Mouse (Mus musculus): ENCODE data around the gene Polr1c. TPM values are rescaled to one million over a fixed set of nuclear protein-coding genes. Genes with fewer than 3 reads are reported as not detected.
A peak's percentile ranks its signal among the peaks of the same experiment; 100 is the strongest.

Gene Polr1c
- total and polyA plus RNA-seq, 2 experiments from 2014 or later, result 51.1 to 57.6 TPM

DNA sequence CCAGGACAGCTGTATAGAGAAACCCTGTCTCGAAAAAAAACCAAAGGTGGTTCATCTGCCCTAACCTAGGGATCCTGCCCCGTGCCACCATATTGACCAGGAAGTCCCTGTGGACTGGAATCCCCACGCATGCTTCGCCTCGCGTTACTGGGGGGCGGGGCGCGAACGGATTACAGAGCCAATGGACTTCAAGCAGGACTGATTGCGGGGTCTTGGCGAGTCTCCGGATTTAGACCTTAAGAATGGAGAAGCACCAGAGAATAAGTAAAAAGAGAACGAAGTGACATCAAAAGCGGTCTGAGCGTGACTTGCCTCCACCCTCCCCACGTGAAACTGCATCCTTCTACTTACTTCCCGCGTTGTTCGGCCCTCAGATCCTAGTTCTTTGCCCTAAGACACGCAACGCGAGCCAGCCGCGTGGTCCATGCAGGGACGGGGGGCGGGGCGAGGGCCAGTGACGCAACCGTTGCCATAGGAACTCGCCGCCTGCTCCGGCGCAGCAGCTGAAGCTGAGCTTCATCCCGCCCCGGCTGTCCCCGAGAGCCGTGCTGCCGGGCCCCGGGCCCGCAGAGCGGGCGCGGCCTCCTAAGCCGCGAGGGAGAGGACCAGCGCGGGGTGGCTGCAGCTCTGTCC, 5.7 kb upstream of the Polr1c start, which contains the start of gene Lrrc73:
Lrrc73 (plus strand) TSS at position 80 of the 633 bp plus-strand sequence.
- TF ChIP-seq CTCF (IDR thresholded peaks at IDR 0.05; ENCODE audit: low read depth), result no peak

DNA sequence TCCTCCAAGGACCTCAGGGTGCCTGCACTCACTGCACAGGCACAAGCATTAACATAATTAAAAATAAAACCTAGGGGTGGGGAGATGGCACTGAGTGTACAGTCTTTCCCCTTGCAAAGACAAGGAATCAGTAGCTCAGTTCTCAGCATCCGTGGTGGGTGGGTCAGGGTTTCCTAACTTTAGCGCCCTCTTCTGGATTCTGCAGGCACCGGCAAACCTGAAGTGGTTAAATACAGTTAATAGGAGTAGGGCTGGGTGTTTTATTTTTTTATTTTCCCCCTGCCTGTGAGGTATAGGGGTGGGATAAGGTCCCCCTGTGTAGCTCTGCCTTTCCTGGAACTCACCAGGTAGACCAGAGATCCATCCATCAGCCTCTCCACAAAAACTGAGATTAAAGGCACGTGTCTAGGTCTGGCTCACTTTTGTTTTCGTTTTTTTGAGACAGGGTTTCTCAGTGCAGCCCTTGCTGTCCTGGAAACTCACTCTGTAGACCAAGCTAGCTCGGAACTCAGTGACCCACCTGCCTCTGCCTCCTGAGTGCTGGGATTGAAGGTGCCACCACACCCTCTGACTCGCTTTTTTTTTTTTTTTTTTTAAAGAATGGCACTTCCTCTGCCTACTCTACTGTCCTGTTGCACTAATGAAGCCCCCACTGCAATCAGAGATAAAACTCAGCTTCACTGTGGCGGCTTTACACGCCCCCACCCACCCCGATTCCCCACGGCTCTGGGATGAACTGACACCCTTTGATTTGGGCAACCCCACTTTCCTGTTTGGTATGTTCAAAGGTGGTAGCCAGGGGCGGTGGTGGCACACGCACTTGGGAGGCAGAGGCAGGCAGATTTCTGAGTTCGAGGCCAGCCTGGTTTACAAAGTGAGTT, 5.0 kb upstream of the Polr1c start:
- 57% methylated on average over 14 of the region's 14 CpGs for WGBS
- Histone ChIP-seq H3K4me2 (ENCODE audit: low read depth) (peak overlapping the region; percentile 89), H3K36me3 (ENCODE audit: insufficient read depth) (peaks cover 29% of the 10 kb centered on the region), H3K9me3 (ENCODE audit: low read length) (no peaks in the 10 kb centered on the region), H3K27ac (ENCODE audit: low read depth, low read length) (no peak overlapping the region), H3K4me1 (ENCODE audit: insufficient read depth) (peaks cover 22% of the 10 kb centered on the region), H3K4me3 (ENCODE audit: low read depth, low read length) (peak overlapping the region; percentile 74; the same call in 1 of the 2 replicates), H3K9ac (peak overlapping the region; percentile 89; the same call in 1 of the 2 replicates), H3K27me3 (ENCODE audit: insufficient read depth, low read length) (no peaks in the 10 kb centered on the region)
- DNase-seq, result peak; percentile 72
- peak; percentile 55 for TF ChIP-seq CTCF (IDR thresholded peaks at IDR 0.05; ENCODE audit: low read depth)
- no peak; the same call in 1 of the 2 replicates for ATAC-seq

More for the DNA sequence above, 5.7 kb upstream of the Polr1c start, which contains the start of gene Lrrc73:
- Histone ChIP-seq H3K9ac (peak within 1 kb of the TSS; percentile 89), H3K9me3 (ENCODE audit: low read length) (no peaks in the 10 kb centered on the region), H3K36me3 (ENCODE audit: insufficient read depth) (peaks cover 33% of the 10 kb centered on the region), H3K4me3 (ENCODE audit: low read depth, low read length) (peak within 1 kb of the TSS; percentile 74), H3K27me3 (ENCODE audit: insufficient read depth, low read length) (no peaks in the 10 kb centered on the region), H3K4me2 (ENCODE audit: low read depth) (peak within 1 kb of the TSS; percentile 89), H3K27ac (ENCODE audit: low read depth, low read length) (peak within 1 kb of the TSS; percentile 86), H3K4me1 (ENCODE audit: insufficient read depth) (peaks cover 21% of the 10 kb centered on the region)
- DNase-seq (peak; percentile 94), ATAC-seq (peak; percentile 93)
- 1% methylated on average over 43 of the region's 48 CpGs for WGBS

DNA sequence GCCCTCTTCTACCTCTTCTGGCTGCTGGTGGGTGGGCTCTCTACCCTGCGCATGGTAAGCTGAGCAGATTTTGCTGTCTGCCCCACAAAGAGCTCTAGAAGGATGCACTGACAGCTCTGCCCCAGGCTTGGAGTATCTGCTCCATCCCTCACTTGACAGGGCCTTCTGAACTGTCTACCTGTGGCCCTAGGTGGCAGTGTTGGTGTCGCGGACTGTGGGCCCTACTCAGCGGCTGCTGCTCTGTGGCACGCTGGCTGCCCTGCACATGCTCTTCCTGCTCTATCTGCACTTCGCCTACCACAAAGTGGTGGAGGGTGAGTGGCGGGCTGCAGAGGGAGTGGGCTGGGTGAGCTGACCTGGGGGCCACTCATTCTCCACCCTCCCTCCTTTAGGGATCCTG, 3.3 kb upstream of the Polr1c start:
- TF ChIP-seq CTCF (IDR thresholded peaks at IDR 0.05; ENCODE audit: low read depth), result peak; percentile 19; the same call in 1 of the 2 replicates
- H3K4me3 ChIP-seq (ENCODE audit: low read depth, low read length), result no peak overlapping the region
- peaks cover 27% of the 10 kb centered on the region for H3K36me3 ChIP-seq (ENCODE audit: insufficient read depth)
- H3K9me3 ChIP-seq (ENCODE audit: low read length), result no peaks in the 10 kb centered on the region
- DNase-seq (no peak), ATAC-seq (no peak)
- no peak overlapping the region for H3K4me2 ChIP-seq (ENCODE audit: low read depth)
- H3K9ac ChIP-seq, result no peak overlapping the region
- H3K4me1 ChIP-seq (ENCODE audit: insufficient read depth), result peaks cover 29% of the 10 kb centered on the region
- WGBS, result 86% methylated on average over 7 of the region's 7 CpGs
- H3K27ac ChIP-seq (ENCODE audit: low read depth, low read length), result no peak overlapping the region
- H3K27me3 ChIP-seq (ENCODE audit: insufficient read depth, low read length), result no peaks in the 10 kb centered on the region

DNA sequence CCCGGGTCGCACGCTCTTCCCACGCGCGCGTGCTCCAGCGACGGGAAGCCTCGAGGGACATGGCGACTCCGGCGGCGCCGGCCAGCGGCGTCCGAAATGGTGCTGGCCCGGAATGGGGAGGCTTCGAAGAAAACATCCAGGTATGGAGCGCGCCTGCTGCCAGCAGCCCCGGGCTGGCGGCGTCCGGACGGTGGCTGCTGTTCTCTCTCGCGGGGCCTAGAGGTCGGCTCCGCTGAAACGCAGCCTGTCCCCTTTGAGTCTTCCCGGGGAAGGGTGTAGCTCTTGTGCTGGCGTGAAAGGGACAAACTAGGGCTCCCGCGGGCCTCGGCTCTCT, 302 bp upstream of the Polr1c start:
- under 1% methylated on average over 37 of the region's 37 CpGs for WGBS
- Histone ChIP-seq H3K4me3 (ENCODE audit: low read depth, low read length) (peak overlapping the region; percentile 99), H3K9ac (peak overlapping the region; percentile 97), H3K27me3 (ENCODE audit: insufficient read depth, low read length) (no peaks in the 10 kb centered on the region), H3K36me3 (ENCODE audit: insufficient read depth) (peaks cover 55% of the 10 kb centered on the region), H3K4me1 (ENCODE audit: insufficient read depth) (peaks cover 16% of the 10 kb centered on the region), H3K27ac (ENCODE audit: low read depth, low read length) (peak overlapping the region; percentile 85), H3K4me2 (ENCODE audit: low read depth) (peak overlapping the region; percentile 90), H3K9me3 (ENCODE audit: low read length) (no peaks in the 10 kb centered on the region)
- no peak for DNase-seq
- no peak for TF ChIP-seq CTCF (IDR thresholded peaks at IDR 0.05; ENCODE audit: low read depth)
- ATAC-seq, result peak; percentile 43

DNA sequence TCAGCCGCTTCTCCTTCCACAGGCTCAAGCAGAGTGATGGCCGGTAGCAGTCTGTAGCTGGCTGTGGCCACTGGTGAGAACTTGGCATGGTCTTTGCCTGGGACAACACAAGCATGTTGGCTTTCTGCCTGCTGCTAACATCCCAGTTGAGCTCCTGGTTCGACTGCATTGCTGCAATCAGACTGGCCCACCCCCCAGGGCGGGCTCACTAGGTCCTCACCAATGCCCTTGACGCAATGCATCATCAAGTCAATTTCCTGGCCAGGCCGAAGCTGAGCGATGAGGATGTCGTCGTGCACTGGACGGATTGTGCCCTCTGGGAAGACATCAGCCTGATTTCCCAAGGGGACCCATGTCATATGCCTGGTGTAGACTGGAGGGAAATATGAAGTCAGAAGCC, 3.3 kb downstream of the Polr1c start:
- DNase-seq (no peak), ATAC-seq (no peak)
- no peak for TF ChIP-seq CTCF (IDR thresholded peaks at IDR 0.05; ENCODE audit: low read depth)
- Histone ChIP-seq H3K27me3 (ENCODE audit: insufficient read depth, low read length) (no peaks in the 10 kb centered on the region), H3K9ac (no peak overlapping the region), H3K4me3 (ENCODE audit: low read depth, low read length) (no peak overlapping the region), H3K27ac (ENCODE audit: low read depth, low read length) (no peak overlapping the region), H3K9me3 (ENCODE audit: low read length) (no peaks in the 10 kb centered on the region), H3K4me2 (ENCODE audit: low read depth) (no peak overlapping the region), H3K4me1 (ENCODE audit: insufficient read depth) (peaks cover 15% of the 10 kb centered on the region), H3K36me3 (ENCODE audit: insufficient read depth) (peaks cover 66% of the 10 kb centered on the region)
- WGBS, result 80% methylated on average over 10 of the region's 10 CpGs

DNA sequence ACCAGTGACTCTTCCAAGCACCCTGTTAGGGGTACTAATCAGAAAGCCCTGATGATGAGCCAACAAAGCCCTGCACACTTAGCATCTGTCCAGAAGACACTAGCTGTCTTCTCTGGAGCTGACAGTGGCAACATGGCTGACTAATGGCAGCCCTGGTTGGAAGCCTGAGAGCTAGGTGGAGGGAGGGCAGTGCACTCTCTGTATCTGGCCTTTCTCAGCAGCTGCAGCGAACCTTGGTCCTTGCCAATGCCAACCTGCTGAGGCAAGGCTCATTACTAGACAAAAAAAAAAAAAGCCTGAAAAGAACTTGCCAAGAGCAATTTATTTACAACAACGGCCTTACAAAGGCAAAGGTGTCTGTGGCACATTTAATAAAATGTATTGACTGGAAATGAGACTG, 4.2 kb downstream of the Polr1c start:
- TF ChIP-seq CTCF (IDR thresholded peaks at IDR 0.05; ENCODE audit: low read depth), result no peak
- peaks cover 75% of the 10 kb centered on the region for H3K36me3 ChIP-seq (ENCODE audit: insufficient read depth)
- H3K9ac ChIP-seq, result no peak overlapping the region
- H3K27ac ChIP-seq (ENCODE audit: low read depth, low read length), result no peak overlapping the region
- H3K4me2 ChIP-seq (ENCODE audit: low read depth), result no peak overlapping the region
- no peak overlapping the region for H3K4me3 ChIP-seq (ENCODE audit: low read depth, low read length)
- DNase-seq, result no peak
- ATAC-seq, result no peak
- 35% methylated on average over 2 of the region's 2 CpGs for WGBS
- no peaks in the 10 kb centered on the region for H3K27me3 ChIP-seq (ENCODE audit: insufficient read depth, low read length)
- no peaks in the 10 kb centered on the region for H3K9me3 ChIP-seq (ENCODE audit: low read length)
- H3K4me1 ChIP-seq (ENCODE audit: insufficient read depth), result peaks cover 8% of the 10 kb centered on the region

DNA sequence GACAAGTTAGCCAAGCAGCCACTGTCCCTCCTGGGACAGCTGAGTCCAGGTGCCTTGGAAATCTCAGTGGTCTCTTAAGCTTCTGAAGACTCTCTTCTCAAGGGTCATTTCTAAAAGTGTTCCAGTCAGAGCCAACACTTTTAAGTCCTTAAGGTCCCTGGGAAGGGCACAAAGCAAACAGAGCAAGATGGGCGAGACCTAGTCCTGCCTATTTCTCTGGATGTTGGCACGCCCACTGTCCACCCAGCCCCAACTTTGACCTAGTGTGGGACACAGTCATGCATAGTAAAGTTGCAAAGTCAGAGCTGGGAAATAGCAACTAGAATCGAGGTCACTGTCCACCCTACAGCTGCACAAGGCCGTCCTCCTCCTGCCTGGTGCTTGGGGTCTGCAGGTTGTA, 4.9 kb downstream of the Polr1c start:
- Histone ChIP-seq H3K9ac (no peak overlapping the region), H3K4me3 (ENCODE audit: low read depth, low read length) (no peak overlapping the region), H3K27ac (ENCODE audit: low read depth, low read length) (no peak overlapping the region), H3K27me3 (ENCODE audit: insufficient read depth, low read length) (no peaks in the 10 kb centered on the region), H3K4me2 (ENCODE audit: low read depth) (no peak overlapping the region), H3K4me1 (ENCODE audit: insufficient read depth) (peaks cover 7% of the 10 kb centered on the region), H3K9me3 (ENCODE audit: low read length) (no peaks in the 10 kb centered on the region), H3K36me3 (ENCODE audit: insufficient read depth) (peaks cover 81% of the 10 kb centered on the region)
- no peak for ATAC-seq
- no peak for TF ChIP-seq CTCF (IDR thresholded peaks at IDR 0.05; ENCODE audit: low read depth)
- DNase-seq, result no peak
- WGBS, result 85% methylated on average over 4 of the region's 4 CpGs
